Mouse (Mus musculus) bone marrow, adult 2 months (tissue): ENCODE data around the gene Teddm2.

Experiments
- CTCF ChIP-seq: fragments of 200-500 bp; IDR thresholded peaks from 2 replicates; pipeline ENCODE4 v1.5.1; 2011; ENCODE audit warnings: low read length, control low read depth; ENCODE audit not compliant: control insufficient read depth, insufficient read depth
- POLR2A ChIP-seq: fragments of 200-500 bp; IDR thresholded peaks from 2 replicates; pipeline ENCODE4 v1.6.1; 2011; ENCODE audit warnings: low read depth, mild to moderate bottlenecking, control low read depth, low read length, borderline replicate concordance; ENCODE audit not compliant: control insufficient read depth

DNA sequence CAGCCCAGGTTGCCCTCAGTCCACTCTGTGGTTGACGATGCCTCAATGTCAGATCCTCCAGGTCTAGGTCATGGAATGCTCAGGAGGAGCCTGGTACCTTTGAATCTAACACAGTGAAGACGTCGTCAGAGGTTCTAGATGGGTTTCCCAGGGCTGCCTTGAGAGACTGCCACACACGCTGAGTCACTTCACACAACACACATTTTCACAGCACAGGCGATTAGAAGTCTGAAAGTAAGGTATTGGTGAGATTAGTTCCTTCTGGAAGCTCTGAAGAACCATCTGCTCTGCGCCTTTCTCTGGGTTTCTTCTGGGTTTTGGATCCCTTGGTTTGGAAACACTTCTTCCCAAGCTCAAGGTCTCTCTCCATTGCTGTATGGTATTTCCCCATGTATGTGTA lies 47.8 kb upstream of the Teddm2 start:
- TF ChIP-seq POLR2A (no peak), CTCF (no peak)
